Mouse (Mus musculus) intestine, embryonic 15.5 days (tissue): ENCODE data around the gene Mvb12a. TPM values are rescaled to one million over a fixed set of nuclear protein-coding genes. Genes with fewer than 3 reads are reported as not detected.
A peak's percentile ranks its signal among the peaks of the same experiment; 100 is the strongest.

Experiments
- ATAC-seq: fragments of 200-750 bp; cut with Nextera tagmentation; 2 replicates; pipeline ENCODE4 v1.8.0; 2017; ENCODE audit warnings: moderate TSS enrichment, moderate library complexity
- H3K27ac ChIP-seq: fragments of 300-500 bp; sonication (generic); 2 replicates; pipeline ENCODE4 v1.5.1; 2015; ENCODE audit warnings: mild to moderate bottlenecking, inconsistent platforms
- H3K27me3 ChIP-seq: fragments of 300-500 bp; sonication (generic); replicated peaks from 2 replicates; pipeline ENCODE4 v1.6.1; 2015; ENCODE audit warnings: inconsistent platforms
- H3K36me3 ChIP-seq: fragments of 300-500 bp; sonication (generic); 2 replicates; pipeline ENCODE4 v1.6.1; 2015; ENCODE audit warnings: inconsistent platforms
- H3K4me1 ChIP-seq: fragments of 300-500 bp; sonication (generic); replicated peaks from 2 replicates; pipeline ENCODE4 v1.6.1; 2015; ENCODE audit warnings: inconsistent platforms
- H3K4me2 ChIP-seq: fragments of 300-500 bp; sonication (generic); replicated peaks from 2 replicates; pipeline ENCODE4 v1.6.1; 2015; ENCODE audit warnings: mild to moderate bottlenecking, inconsistent platforms
- H3K4me3 ChIP-seq: fragments of 300-500 bp; sonication (generic); replicated peaks from 2 replicates; pipeline ENCODE4 v1.5.1; 2015; ENCODE audit warnings: inconsistent platforms
- H3K9ac ChIP-seq: fragments of 300-500 bp; sonication (generic); 2 replicates; pipeline ENCODE4 v1.6.1; 2015; ENCODE audit warnings: inconsistent platforms
- H3K9me3 ChIP-seq: fragments of 300-500 bp; sonication (generic); 2 replicates; pipeline ENCODE4 v1.6.1; 2016; ENCODE audit warnings: inconsistent platforms
- WGBS: fragments of 180-500 bp; shearing (Covaris S2); methylation state at CpG from one replicate; pipeline ENCODE4 v1.1.7; 2015; 5-methylcytosine and 5-hydroxymethylcytosine counted together
- polyA plus RNA-seq: library from polyadenylated mRNA; unstranded; fragments of >200 nt; fragmentation: Nextera tagmentation; extraction: Ambion mirVana; gene quantifications from 2 replicates; pipeline ENCODE4 v1.2.1, GENCODE M21; 2015

Mvb12a gene
- polyA plus RNA-seq, 1 experiment from 2014 or later: 103 TPM

GRCm38 (mm10) chr8:71586891-71587290, 44.2 kb downstream of the Mvb12a start:
- WGBS: 81% methylated on average over 2 of the region's 2 CpGs
- peaks cover 8% of the 10 kb centered on the region for H3K4me1 ChIP-seq
- H3K27ac ChIP-seq: no peak overlapping the region
- no peaks in the 10 kb centered on the region for H3K27me3 ChIP-seq
- H3K4me3 ChIP-seq: no peak overlapping the region
- no peak overlapping the region for H3K4me2 ChIP-seq
- H3K36me3 ChIP-seq: peaks cover 11% of the 10 kb centered on the region; the same call in 1 of the 2 replicates
- no peaks in the 10 kb centered on the region for H3K9me3 ChIP-seq
- ATAC-seq: no peak
- no peak overlapping the region for H3K9ac ChIP-seq

DNA sequence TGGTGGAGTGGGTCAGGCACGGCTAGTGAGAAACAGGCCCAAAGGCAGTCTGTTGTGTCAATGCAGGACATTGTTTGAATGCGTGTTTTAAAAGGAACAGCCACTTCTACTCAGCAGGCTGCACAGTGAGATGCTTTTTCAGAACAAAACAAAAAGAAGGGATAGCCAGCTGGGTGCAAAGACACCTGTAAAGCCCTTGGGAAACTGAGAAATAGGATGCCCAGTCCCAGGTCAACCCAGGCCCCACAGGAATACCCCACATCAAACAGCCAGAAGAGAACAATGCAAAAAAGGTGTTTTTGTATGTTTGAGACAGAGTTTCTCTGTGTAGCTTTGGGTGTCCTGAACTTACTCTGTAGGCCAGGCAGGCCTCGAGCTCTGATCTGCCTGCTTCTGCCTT, 46.0 kb downstream of the Mvb12a start:
- H3K27me3 ChIP-seq: no peaks in the 10 kb centered on the region
- no peak for ATAC-seq
- no peak overlapping the region for H3K4me3 ChIP-seq
- H3K4me2 ChIP-seq: no peak overlapping the region
- peaks cover 11% of the 10 kb centered on the region; the same call in 1 of the 2 replicates for H3K36me3 ChIP-seq
- H3K9me3 ChIP-seq: no peaks in the 10 kb centered on the region
- peaks cover 20% of the 10 kb centered on the region for H3K4me1 ChIP-seq
- no peak overlapping the region for H3K9ac ChIP-seq
- H3K27ac ChIP-seq: no peak overlapping the region
- 80% methylated on average over 3 of the region's 3 CpGs for WGBS

GRCm38 (mm10) chr8:71591017-71591416, 48.3 kb downstream of the Mvb12a start:
- peaks cover 26% of the 10 kb centered on the region for H3K4me1 ChIP-seq
- H3K4me2 ChIP-seq: peak overlapping the region; percentile 87
- no peaks in the 10 kb centered on the region for H3K9me3 ChIP-seq
- no peaks in the 10 kb centered on the region for H3K27me3 ChIP-seq
- WGBS: 19% methylated on average over 5 of the region's 5 CpGs
- peak overlapping the region; percentile 99 for H3K27ac ChIP-seq
- H3K9ac ChIP-seq: peak overlapping the region; percentile 93
- 0 out of 2 replicates have a peak, but pooled peaks cover 6% of the 10 kb centered on the region for H3K36me3 ChIP-seq
- H3K4me3 ChIP-seq: peak overlapping the region; percentile 88
- ATAC-seq: no peak

DNA sequence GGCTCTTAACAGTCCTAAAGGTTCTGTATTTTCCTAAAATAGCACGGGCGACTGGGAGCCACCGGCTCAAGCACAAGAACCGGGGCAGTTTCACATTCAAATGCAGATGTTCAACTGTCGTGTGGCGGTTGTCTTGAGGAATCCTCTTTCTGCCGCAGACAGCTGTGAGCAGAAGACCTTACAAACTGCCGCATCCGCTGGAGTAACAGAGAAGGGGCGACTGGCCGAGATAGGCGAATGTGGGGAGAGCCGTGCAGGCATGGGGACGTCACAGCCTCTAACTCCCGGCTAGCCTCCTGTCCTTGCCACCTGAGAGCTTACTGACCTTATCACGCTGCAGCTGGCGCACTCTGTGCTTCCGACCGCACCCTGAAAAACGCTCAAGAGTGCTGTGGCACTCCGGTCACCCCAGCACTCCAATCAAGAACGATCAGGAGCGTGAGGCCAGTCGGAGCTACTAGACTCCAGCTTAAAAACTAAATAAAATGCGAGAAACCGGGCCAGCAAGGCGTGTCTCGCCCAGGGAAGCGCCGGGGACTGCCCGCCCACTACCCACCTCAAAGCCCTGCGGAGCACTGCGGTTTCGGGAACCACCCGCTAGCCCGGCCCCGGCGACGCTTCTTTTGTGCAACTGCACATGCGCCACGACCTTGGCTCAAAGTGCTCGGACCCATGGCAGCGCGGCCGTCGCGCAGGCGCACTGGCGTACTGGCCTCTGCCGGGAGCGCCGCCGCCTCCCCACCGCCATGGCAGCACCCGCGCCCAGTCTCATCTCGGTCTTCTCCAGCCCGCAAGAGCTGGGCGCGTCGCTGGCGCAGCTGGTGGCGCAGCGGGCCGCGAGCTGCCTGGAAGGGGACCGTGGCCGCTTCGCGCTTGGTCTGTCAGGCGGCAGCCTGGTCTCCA, 49.0 kb downstream of the Mvb12a start, which contains the start of gene Pgls:
Gene Pgls (plus strand): TSS at position 706 of the 903 bp plus-strand sequence.
- H3K36me3 ChIP-seq: 0 out of 2 replicates have a peak, but pooled peaks cover 4% of the 10 kb centered on the region
- under 1% methylated on average over 71 of the region's 71 CpGs for WGBS
- H3K4me1 ChIP-seq: peaks cover 27% of the 10 kb centered on the region
- peak within 1 kb of the TSS; percentile 88 for H3K4me3 ChIP-seq
- H3K27ac ChIP-seq: peak within 1 kb of the TSS; percentile 99
- peak within 1 kb of the TSS; percentile 93 for H3K9ac ChIP-seq
- H3K27me3 ChIP-seq: no peaks in the 10 kb centered on the region
- H3K9me3 ChIP-seq: no peaks in the 10 kb centered on the region
- peak within 1 kb of the TSS; percentile 87 for H3K4me2 ChIP-seq
- peak; percentile 92 for ATAC-seq

DNA sequence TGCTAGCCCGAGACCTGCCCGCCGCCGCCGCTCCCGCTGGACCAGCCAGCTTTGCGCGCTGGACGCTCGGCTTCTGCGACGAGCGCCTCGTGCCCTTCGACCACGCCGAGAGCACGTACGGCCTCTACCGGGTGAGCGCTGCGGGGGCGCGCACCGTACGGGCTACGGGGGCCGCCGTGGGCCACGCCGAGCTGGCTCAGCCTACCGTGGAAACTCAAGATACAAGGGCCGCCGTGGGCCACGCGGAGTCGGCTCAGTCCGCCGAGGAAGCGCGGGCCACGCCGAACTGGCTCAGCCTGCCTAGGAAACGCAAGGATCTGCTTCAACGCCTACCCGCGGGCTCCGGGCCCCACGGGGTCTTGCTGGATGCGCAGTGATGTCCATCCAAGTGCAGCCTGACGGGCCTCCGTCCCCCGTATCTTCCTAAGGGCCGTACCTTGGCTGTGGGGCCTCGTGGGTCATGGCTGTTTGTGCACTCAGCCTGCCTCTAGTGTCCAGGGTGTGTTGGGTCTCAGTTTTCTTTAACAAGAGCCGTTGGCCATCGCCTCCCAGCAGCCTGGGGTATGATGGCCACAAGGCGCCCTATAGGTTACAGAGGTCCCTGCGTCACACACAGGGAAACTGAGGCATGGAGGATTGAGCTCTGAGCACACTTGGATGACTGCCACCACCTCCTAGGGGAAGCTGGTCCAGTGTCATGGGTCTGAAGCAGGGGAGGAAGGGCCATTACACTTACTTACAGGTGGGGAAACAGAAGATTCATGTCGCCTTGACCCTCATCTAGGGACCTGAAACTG, 49.9 kb downstream of the Mvb12a start:
- peaks cover 29% of the 10 kb centered on the region for H3K4me1 ChIP-seq
- WGBS: 3% methylated on average over 60 of the region's 60 CpGs
- ATAC-seq: peak; percentile 72
- H3K4me3 ChIP-seq: peak overlapping the region; percentile 88
- H3K4me2 ChIP-seq: peak overlapping the region; percentile 87
- H3K36me3 ChIP-seq: no peaks in the 10 kb centered on the region
- peak overlapping the region; percentile 93 for H3K9ac ChIP-seq
- no peaks in the 10 kb centered on the region for H3K27me3 ChIP-seq
- peak overlapping the region; percentile 99 for H3K27ac ChIP-seq
- no peaks in the 10 kb centered on the region for H3K9me3 ChIP-seq

DNA sequence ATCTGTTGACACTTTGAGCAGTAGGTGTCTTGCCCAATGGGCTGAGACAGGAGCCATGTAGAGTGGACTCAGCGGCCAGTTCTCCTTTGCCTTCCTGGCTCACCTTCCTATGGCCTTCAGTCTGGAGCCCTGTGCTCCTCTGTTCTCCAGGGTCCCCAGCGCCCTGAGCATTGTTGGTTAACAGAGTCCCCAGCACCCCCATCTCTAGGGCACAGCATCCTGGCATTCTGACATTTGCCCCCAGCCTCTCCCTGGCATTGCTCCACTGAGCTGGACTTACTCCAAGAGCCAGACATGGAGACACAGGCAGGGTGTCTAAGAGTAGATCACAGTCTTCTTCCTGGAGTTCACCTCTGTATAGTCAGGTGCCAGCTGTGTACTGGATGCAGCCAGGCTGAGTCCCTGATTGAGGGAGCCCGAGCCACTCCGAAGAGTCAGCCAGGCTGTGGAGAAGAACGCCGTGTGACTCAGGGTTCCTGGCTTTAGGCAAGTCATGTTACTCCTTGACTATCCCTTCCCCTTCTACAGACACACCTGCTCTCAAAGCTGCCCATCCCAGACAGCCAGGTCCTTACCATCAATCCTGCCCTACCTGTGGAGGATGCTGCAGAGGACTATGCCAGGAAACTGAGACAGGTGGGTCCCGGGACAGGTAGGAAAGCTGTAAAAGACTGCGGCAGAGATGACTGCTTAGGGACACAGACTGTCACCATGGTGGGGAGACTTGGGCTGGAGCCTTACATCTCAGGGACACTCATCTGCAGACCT, 51.0 kb downstream of the Mvb12a start:
- Histone ChIP-seq H3K9me3 (no peaks in the 10 kb centered on the region), H3K4me1 (peaks cover 29% of the 10 kb centered on the region), H3K9ac (no peak overlapping the region), H3K27me3 (no peaks in the 10 kb centered on the region), H3K4me3 (no peak overlapping the region), H3K4me2 (peak overlapping the region; percentile 87; the same call in 1 of the 2 replicates), H3K36me3 (no peaks in the 10 kb centered on the region), H3K27ac (no peak overlapping the region)
- ATAC-seq: no peak
- WGBS: 94% methylated on average over 8 of the region's 8 CpGs

DNA sequence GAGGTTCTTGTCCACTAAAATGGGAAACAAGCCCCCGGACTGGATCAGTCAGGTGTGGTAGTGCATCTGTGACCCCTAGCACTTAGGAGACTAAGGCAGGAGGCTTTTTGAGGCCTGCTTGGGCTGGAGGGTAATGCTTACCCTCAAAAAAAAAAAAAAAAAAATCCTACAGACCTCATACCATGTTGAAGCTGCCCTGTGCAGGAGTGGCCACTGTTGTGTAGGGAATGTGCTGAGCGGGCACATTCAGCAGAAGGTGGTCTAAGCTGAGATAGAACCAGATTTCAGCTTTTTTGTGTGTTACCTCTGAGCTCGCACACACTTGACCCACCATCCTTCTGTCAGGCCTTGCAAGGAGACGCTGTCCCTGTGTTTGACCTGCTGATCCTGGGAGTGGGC, 51.6 kb downstream of the Mvb12a start:
- H3K4me3 ChIP-seq: no peak overlapping the region
- WGBS: 95% methylated on average over 4 of the region's 4 CpGs
- no peak overlapping the region for H3K9ac ChIP-seq
- no peaks in the 10 kb centered on the region for H3K9me3 ChIP-seq
- H3K4me1 ChIP-seq: peaks cover 29% of the 10 kb centered on the region
- no peaks in the 10 kb centered on the region for H3K27me3 ChIP-seq
- no peak overlapping the region for H3K4me2 ChIP-seq
- ATAC-seq: no peak
- no peak overlapping the region for H3K27ac ChIP-seq
- H3K36me3 ChIP-seq: no peaks in the 10 kb centered on the region

- 10% methylated on average over 27 of the region's 27 CpGs for WGBS
- ATAC-seq: peak; percentile 22; the same call in 1 of the 2 replicates
- Histone ChIP-seq H3K4me2 (0 out of 2 replicates have a peak overlapping the region, but pooled peaks have one; percentile 11), H3K27ac (no peak overlapping the region), H3K9ac (no peak overlapping the region), H3K4me3 (no peak overlapping the region), H3K9me3 (no peaks in the 10 kb centered on the region), H3K36me3 (no peaks in the 10 kb centered on the region), H3K4me1 (peaks cover 27% of the 10 kb centered on the region), H3K27me3 (no peaks in the 10 kb centered on the region)
These were observed 53.1 kb downstream of the Mvb12a start for GRCm38 (mm10) chr8:71595862-71596261.

DNA sequence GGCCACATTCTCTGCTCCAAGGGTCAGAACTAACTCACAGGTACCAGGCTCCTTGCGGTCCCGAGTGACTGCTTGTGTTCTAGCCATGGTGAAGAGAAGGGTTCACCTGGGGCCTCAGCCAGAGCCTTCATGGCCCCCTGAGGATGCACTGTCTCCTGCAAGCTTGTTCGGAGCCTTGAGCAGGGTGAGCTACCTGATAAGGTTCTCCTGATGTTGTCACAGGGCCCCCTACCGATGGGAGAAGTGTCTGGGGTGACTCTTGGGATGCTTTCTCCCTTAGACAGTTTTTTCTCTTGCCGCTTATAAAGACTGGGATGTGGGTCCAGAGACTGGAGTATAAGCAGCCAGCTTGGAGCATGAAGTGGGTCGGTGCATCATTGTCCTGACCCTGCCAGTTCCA, 53.7 kb downstream of the Mvb12a start:
- H3K4me2 ChIP-seq: no peak overlapping the region
- H3K9ac ChIP-seq: no peak overlapping the region
- no peaks in the 10 kb centered on the region for H3K36me3 ChIP-seq
- H3K27ac ChIP-seq: no peak overlapping the region
- peaks cover 22% of the 10 kb centered on the region for H3K4me1 ChIP-seq
- no peak overlapping the region for H3K4me3 ChIP-seq
- H3K27me3 ChIP-seq: no peaks in the 10 kb centered on the region; the same call in 1 of the 2 replicates
- ATAC-seq: no peak
- 54% methylated on average over 6 of the region's 6 CpGs for WGBS
- H3K9me3 ChIP-seq: no peaks in the 10 kb centered on the region

DNA sequence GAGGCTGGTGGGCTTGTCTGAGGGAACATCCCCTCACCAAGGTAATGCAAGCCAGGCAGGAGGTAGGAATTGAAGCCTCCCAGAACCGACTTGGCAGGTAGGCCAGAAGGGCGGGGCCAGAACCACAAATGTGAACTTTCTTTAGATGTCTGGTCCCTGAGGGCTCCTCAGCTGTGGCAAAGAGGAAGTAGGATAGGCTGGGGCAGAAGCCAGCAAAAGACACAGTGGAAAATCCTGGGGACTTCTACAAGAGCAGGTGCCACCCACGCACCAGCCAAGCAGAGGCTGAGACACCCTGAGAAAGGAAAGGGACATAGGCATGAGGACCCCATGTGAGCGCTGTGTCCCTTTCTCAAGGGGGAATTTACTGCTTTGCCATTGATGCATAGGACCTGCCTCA, 54.1 kb downstream of the Mvb12a start:
- Histone ChIP-seq H3K27me3 (peaks cover 4% of the 10 kb centered on the region), H3K9me3 (no peaks in the 10 kb centered on the region), H3K4me3 (no peak overlapping the region), H3K4me2 (no peak overlapping the region), H3K27ac (no peak overlapping the region), H3K4me1 (peaks cover 21% of the 10 kb centered on the region), H3K36me3 (no peaks in the 10 kb centered on the region), H3K9ac (no peak overlapping the region)
- WGBS: 78% methylated on average over 4 of the region's 4 CpGs
- no peak for ATAC-seq

- 87% methylated on average over 3 of the region's 3 CpGs for WGBS
- ATAC-seq: no peak
- Histone ChIP-seq H3K4me2 (no peak within 1 kb of the TSS), H3K4me3 (no peak within 1 kb of the TSS), H3K9ac (no peak within 1 kb of the TSS), H3K4me1 (peaks cover 28% of the 10 kb centered on the region), H3K27ac (no peak within 1 kb of the TSS), H3K36me3 (no peaks in the 10 kb centered on the region), H3K9me3 (no peaks in the 10 kb centered on the region), H3K27me3 (peaks cover 10% of the 10 kb centered on the region)
These were observed 54.7 kb downstream of the Mvb12a start, which contains the start of gene Fam129c for GRCm38 (mm10) chr8:71597451-71597850. Gene Fam129c, plus strand, starts transcription at chr8:71597648.
